Mouse (Mus musculus): Measurements from ENCODE around the gene Polr2e.

- TF ChIP-seq CTCF (IDR thresholded peaks at IDR 0.05; ENCODE audit: low read depth, low read length) (no peak), POLR2A (IDR thresholded peaks at IDR 0.05; ENCODE audit: extremely low read depth, insufficient read depth, low read length) (no peak)
Observed at GRCm38 (mm10) chr10:80013609-80014008, 26.0 kb downstream of the Polr2e start.
